Mouse (Mus musculus): ENCODE data around the gene Ptger1. TPM values are rescaled to one million over a fixed set of nuclear protein-coding genes. Genes with fewer than 3 reads are reported as not detected.
A peak's percentile ranks its signal among the peaks of the same experiment; 100 is the strongest.

The Ptger1 gene
- 1.5 and 2.1 TPM in 2 replicates for polyA plus RNA-seq (2015; fragmentation: Nextera tagmentation; extraction: Ambion mirVana)

GRCm38 (mm10) chr8:83665969-83666865 lies at the start of gene Ptger1:
Ptger1 (plus strand) TSS chr8:83666678.
- Histone ChIP-seq H3K27me3 (peaks cover 5% of the 10 kb centered on the region; the same call in 1 of the 2 replicates), H3K36me3 (peaks cover 38% of the 10 kb centered on the region), H3K9me3 (no peaks in the 10 kb centered on the region), H3K4me1 (peaks cover 74% of the 10 kb centered on the region), H3K9ac (peak within 1 kb of the TSS; percentile 55; the same call in 1 of the 2 replicates), H3K27ac (peak within 1 kb of the TSS; percentile 90), H3K4me3 (0 out of 2 replicates have a peak within 1 kb of the TSS, but pooled peaks have one; percentile 14), H3K4me2 (peak within 1 kb of the TSS; percentile 70)
- ATAC-seq (ENCODE audit: insufficient number of reproducible peaks, insufficient read depth, low FRiP score, low TSS enrichment, low read depth), result no peak
- 26% methylated on average over 14 of the region's 14 CpGs for WGBS

DNA sequence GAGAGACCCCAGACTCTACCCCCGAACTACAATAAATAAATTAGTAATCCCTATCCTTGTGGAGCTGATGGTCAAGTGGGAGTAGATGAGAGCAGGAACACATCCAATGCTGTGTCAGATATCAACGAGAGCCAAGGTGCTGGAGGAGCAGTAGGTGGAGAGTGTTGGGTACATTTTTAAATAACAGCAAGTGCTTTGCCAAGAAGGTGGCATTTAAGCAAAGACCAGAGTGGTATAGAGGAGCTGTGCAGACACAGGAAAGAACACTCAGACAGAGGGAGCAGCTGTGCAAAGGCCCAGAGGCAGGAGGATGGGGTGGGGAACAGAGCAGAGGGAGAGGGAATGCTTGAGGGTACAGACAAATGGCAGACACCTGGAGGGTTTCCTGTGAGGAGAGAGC lies 49.4 kb upstream of the Ptger1 start:
- peaks cover 22% of the 10 kb centered on the region for H3K36me3 ChIP-seq
- H3K4me1 ChIP-seq, result no peaks in the 10 kb centered on the region
- no peak overlapping the region for H3K9ac ChIP-seq
- 91% methylated on average over 2 of the region's 2 CpGs for WGBS
- no peaks in the 10 kb centered on the region for H3K27me3 ChIP-seq
- H3K4me2 ChIP-seq, result no peak overlapping the region
- no peak for ATAC-seq (ENCODE audit: insufficient number of reproducible peaks, insufficient read depth, low FRiP score, low TSS enrichment, low read depth)
- no peak overlapping the region for H3K27ac ChIP-seq
- no peak overlapping the region for H3K4me3 ChIP-seq
- 0 out of 2 replicates have a peak, but pooled peaks cover 2% of the 10 kb centered on the region for H3K9me3 ChIP-seq

DNA sequence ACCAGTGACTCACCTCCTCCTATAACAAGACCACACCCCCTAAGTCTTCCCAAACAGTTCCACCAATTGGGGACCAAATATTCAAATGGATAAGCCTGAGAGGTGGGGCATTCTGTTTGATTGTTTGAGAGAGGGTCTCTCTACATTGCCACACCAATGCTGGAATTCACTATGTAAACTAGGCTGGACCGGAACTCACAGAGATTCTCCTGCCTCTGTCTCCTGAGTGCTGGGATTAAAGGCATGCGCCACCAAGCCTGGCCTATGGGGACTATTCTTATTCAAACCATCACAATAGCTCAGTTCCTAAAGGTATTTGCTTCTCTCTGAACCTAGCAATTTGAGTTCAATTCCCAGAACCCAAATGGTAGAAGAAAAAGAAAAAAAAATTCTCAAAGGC lies 47.9 kb upstream of the Ptger1 start:
- no peaks in the 10 kb centered on the region for H3K4me1 ChIP-seq
- H3K36me3 ChIP-seq, result peaks cover 7% of the 10 kb centered on the region
- ATAC-seq (ENCODE audit: insufficient number of reproducible peaks, insufficient read depth, low FRiP score, low TSS enrichment, low read depth), result no peak
- no peak overlapping the region for H3K4me3 ChIP-seq
- no peak overlapping the region for H3K27ac ChIP-seq
- WGBS, result 92% methylated on average over 2 of the region's 2 CpGs
- no peak overlapping the region for H3K4me2 ChIP-seq
- no peaks in the 10 kb centered on the region for H3K27me3 ChIP-seq
- no peak overlapping the region for H3K9ac ChIP-seq
- H3K9me3 ChIP-seq, result 0 out of 2 replicates have a peak, but pooled peaks cover 2% of the 10 kb centered on the region

DNA sequence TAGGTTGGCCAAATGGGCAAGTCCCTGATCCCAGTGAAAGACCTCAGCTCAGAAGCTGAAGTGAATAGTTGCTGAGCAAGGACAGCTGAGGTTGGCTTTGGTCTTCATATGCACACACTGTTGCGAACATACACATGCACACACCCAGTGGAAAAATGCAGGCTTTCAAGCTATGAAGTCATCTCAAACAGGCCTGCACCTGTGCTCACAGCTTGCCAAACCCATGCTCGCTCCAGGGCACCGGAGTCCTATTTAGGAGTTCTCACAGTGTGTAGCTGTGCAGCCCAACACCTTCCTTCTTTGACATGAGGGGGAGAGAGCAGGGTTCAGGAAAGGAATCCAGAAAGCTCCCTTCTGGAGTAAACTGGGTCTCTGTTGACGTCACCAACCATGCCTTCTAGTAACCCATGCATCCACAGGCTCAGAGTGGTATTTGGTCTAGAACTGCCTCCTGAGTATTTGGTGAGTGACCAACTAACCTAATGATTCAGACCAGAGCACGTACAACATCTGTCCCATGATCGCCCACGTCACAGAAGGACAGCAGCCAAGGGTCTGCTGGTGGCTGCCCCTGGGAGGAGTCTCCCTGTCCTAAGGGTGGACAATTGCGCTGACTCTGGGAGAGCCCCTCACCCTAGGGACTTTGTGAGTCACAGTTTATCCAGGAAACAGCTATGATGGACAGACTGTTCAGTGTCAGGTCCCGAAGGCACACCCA lies 46.8 kb upstream of the Ptger1 start:
- Histone ChIP-seq H3K27ac (no peak overlapping the region), H3K27me3 (no peaks in the 10 kb centered on the region)

DNA sequence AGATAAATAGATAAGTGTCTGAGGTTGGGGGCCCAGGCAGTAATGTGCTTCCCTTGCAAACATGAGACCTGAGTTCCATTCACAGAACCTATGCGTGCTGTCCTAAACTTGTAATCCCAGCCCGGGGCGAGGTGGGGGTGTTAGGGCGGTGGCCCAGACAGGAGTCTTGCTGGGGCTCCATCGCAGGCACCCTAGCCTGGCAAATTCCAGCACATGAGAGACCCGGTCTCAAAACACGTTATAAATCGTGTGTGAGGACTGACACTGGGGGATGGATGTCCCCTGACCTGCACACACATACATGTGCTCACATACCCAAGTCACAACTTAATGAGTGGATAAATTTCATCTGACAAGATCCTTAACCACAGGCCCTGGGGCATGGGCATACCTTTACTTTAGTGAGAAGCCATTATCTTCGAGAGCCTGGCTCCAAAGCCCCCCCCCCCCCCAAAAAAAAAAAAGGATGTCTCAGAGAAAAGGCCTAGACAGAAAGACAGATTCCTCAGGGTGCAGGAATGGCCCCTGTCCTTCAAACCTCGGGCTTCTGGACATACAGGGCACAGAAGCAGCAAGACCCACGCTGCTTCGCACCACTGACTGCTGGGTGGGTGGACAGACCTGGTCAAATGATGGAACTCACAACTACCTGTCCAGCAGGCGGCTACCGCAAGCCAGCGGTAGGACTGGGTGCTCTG lies 44.6 kb upstream of the Ptger1 start:
- Histone ChIP-seq H3K4me1 (no peaks in the 10 kb centered on the region), H3K4me3 (peak overlapping the region; percentile 43), H3K27ac (no peak overlapping the region), H3K9ac (peak overlapping the region; percentile 72), H3K27me3 (no peaks in the 10 kb centered on the region), H3K9me3 (0 out of 2 replicates have a peak, but pooled peaks cover 2% of the 10 kb centered on the region), H3K4me2 (peak overlapping the region; percentile 85), H3K36me3 (no peaks in the 10 kb centered on the region)
- WGBS, result 47% methylated on average over 15 of the region's 15 CpGs
- no peak for ATAC-seq (ENCODE audit: insufficient number of reproducible peaks, insufficient read depth, low FRiP score, low TSS enrichment, low read depth)

More for the DNA sequence above, 46.8 kb upstream of the Ptger1 start:
- ATAC-seq (ENCODE audit: insufficient number of reproducible peaks, insufficient read depth, low FRiP score, low TSS enrichment, low read depth), result 0 out of 2 replicates have a peak, but pooled peaks have one; percentile 24
- Histone ChIP-seq H3K9me3 (0 out of 2 replicates have a peak, but pooled peaks cover 2% of the 10 kb centered on the region), H3K4me1 (no peaks in the 10 kb centered on the region), H3K4me2 (no peak overlapping the region), H3K36me3 (no peaks in the 10 kb centered on the region; the same call in 1 of the 2 replicates), H3K9ac (no peak overlapping the region), H3K4me3 (no peak overlapping the region)
- 79% methylated on average over 9 of the region's 9 CpGs for WGBS

- peak overlapping the region; percentile 72 for H3K9ac ChIP-seq
- WGBS, result 10% methylated on average over 23 of the region's 23 CpGs
These were observed 44.0 kb upstream of the Ptger1 start for GRCm38 (mm10) chr8:83622389-83622989.

GRCm38 (mm10) chr8:83623549-83623948 lies 42.9 kb upstream of the Ptger1 start:
- Histone ChIP-seq H3K4me3 (no peak overlapping the region), H3K27me3 (no peaks in the 10 kb centered on the region), H3K9me3 (0 out of 2 replicates have a peak, but pooled peaks cover under 1% of the 10 kb centered on the region), H3K4me2 (no peak overlapping the region), H3K9ac (no peak overlapping the region), H3K36me3 (no peaks in the 10 kb centered on the region), H3K4me1 (no peaks in the 10 kb centered on the region), H3K27ac (no peak overlapping the region)
- ATAC-seq (ENCODE audit: insufficient number of reproducible peaks, insufficient read depth, low FRiP score, low TSS enrichment, low read depth), result no peak
- WGBS, result 89% methylated on average over 7 of the region's 7 CpGs

More at GRCm38 (mm10) chr8:83622389-83622989, 44.0 kb upstream of the Ptger1 start:
- H3K4me1 ChIP-seq, result no peaks in the 10 kb centered on the region
- 0 out of 2 replicates have a peak, but pooled peaks cover 2% of the 10 kb centered on the region for H3K9me3 ChIP-seq
- peak; percentile 85 for ATAC-seq (ENCODE audit: insufficient number of reproducible peaks, insufficient read depth, low FRiP score, low TSS enrichment, low read depth)
- H3K27ac ChIP-seq, result no peak overlapping the region
- H3K4me2 ChIP-seq, result peak overlapping the region; percentile 85
- H3K27me3 ChIP-seq, result no peaks in the 10 kb centered on the region
- no peaks in the 10 kb centered on the region for H3K36me3 ChIP-seq
- H3K4me3 ChIP-seq, result peak overlapping the region; percentile 43

- Histone ChIP-seq H3K27ac (no peak overlapping the region), H3K4me1 (no peaks in the 10 kb centered on the region), H3K4me2 (no peak overlapping the region), H3K27me3 (no peaks in the 10 kb centered on the region), H3K9ac (no peak overlapping the region), H3K36me3 (no peaks in the 10 kb centered on the region), H3K9me3 (no peaks in the 10 kb centered on the region), H3K4me3 (no peak overlapping the region)
- no peak for ATAC-seq (ENCODE audit: insufficient number of reproducible peaks, insufficient read depth, low FRiP score, low TSS enrichment, low read depth)
- 37% methylated on average over 3 of the region's 3 CpGs for WGBS
These were observed 41.7 kb upstream of the Ptger1 start for GRCm38 (mm10) chr8:83624739-83625138.

DNA sequence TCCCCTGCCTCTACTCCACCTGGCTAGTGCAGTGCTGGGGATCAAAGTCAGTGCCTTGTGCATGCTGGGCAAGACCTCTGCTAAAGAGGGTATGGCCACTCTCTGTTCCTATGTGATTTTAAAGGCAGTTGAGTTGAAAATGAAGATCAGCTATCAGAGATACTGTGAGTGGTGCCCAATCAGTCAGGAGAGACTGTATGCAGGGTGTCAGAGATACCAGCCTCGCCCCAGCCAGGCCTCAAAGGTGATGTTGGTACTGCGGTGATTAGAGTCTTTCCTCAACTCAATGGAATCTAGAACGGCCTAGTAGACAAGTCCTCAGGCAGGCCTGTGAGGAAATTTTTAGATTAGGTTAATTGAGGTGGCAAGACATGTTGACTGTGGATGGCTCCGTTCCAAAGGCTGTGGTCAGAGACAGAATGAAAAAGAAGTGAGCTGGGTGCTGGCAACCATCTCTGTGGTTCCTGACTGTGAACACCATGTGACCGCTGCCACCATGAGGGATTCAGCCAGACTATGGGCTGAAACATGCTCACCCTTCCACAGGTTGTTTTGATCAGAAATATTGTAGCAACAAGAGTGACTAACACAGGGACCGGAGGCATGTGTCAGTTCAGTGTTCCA lies 40.7 kb upstream of the Ptger1 start:
- H3K4me1 ChIP-seq, result no peaks in the 10 kb centered on the region
- no peak overlapping the region for H3K4me2 ChIP-seq
- no peaks in the 10 kb centered on the region for H3K36me3 ChIP-seq
- no peak for ATAC-seq (ENCODE audit: insufficient number of reproducible peaks, insufficient read depth, low FRiP score, low TSS enrichment, low read depth)
- H3K27me3 ChIP-seq, result no peaks in the 10 kb centered on the region
- whole genome bisulfite sequencing, result 88% methylated on average over 6 of the region's 6 CpGs
- H3K4me3 ChIP-seq, result no peak overlapping the region
- no peak overlapping the region for H3K27ac ChIP-seq
- H3K9ac ChIP-seq, result no peak overlapping the region
- H3K9me3 ChIP-seq, result no peaks in the 10 kb centered on the region

DNA sequence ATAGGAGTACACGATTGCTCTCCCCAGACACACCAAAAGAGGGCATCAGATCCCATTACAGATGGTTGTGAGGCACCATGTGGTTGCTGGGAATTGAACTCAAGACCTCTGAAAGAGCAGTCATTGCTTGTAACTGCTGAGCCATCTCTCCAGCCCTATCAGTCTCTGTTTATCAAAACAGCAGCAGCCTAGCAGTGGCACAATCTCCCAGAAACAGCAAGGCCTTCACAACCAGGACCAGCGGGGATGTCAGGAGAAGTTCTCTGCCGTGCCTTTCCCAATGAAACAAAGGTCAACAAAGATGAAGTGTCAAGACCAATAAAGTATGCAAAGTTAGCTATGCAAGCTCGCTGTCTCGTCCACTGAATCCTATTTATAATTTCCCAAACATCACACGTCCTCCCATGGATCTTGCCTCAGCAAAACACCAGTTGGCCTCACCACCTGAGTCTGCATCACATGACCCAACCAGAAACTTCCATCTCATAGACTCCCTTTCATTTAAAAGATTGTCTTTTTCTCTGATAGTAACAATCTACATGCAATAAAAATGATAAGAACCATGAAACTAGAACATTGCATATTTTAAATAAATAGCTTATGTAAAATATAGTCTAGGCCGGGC lies 34.3 kb upstream of the Ptger1 start:
- H3K4me1 ChIP-seq, result no peaks in the 10 kb centered on the region
- no peak overlapping the region for H3K4me3 ChIP-seq
- peaks cover 4% of the 10 kb centered on the region for H3K9me3 ChIP-seq
- no peak overlapping the region for H3K27ac ChIP-seq
- 88% methylated on average over 7 of the region's 7 CpGs for WGBS
- H3K4me2 ChIP-seq, result no peak overlapping the region
- ATAC-seq (ENCODE audit: insufficient number of reproducible peaks, insufficient read depth, low FRiP score, low TSS enrichment, low read depth), result no peak
- H3K27me3 ChIP-seq, result no peaks in the 10 kb centered on the region
- H3K9ac ChIP-seq, result no peak overlapping the region
- no peaks in the 10 kb centered on the region for H3K36me3 ChIP-seq
